Mouse (Mus musculus) erythroblast, embryonic 14.5 days (primary cell): ENCODE results near the gene Krtap12-1. TPM values are rescaled to one million over a fixed set of nuclear protein-coding genes. Genes with fewer than 3 reads are reported as not detected.
"Not testable (repeated sequence)": the region's sequence is repeated elsewhere in the genome, so short reads cannot be mapped to it uniquely, and the experiment has no call there.

Source experiments
- H3K27me3 ChIP-seq: 2 replicates; pipeline ENCODE4 v1.6.1; 2012; ENCODE audit warnings: inconsistent platforms; ENCODE audit not compliant: control insufficient read depth
- H3K36me3 ChIP-seq: 2 replicates; pipeline ENCODE4 v1.6.1; 2012; ENCODE audit warnings: mild to moderate bottlenecking, inconsistent platforms; ENCODE audit not compliant: control insufficient read depth
- H3K4me1 ChIP-seq: 2 replicates; pipeline ENCODE4 v1.6.1; 2012; ENCODE audit warnings: inconsistent platforms; ENCODE audit not compliant: control insufficient read depth
- H3K4me3 ChIP-seq: replicated peaks from 2 replicates; pipeline ENCODE3; 2012; ENCODE audit warnings: moderate library complexity, mild to moderate bottlenecking, inconsistent platforms
- H3K9me3 ChIP-seq: 2 replicates; pipeline ENCODE4 v1.6.1; 2012; ENCODE audit warnings: low read length, inconsistent platforms, mixed read lengths; ENCODE audit not compliant: control insufficient read depth
- GATA1 ChIP-seq: IDR thresholded peaks from 2 replicates; pipeline ENCODE4 v1.6.1; 2012; ENCODE audit warnings: low read length, inconsistent platforms, mixed read lengths
- TAL1 ChIP-seq: IDR thresholded peaks from 3 replicates; pipeline ENCODE4 v1.6.1; 2012; ENCODE audit warnings: low read length, inconsistent platforms, mixed read lengths
- polyA plus RNA-seq: library from polyadenylated mRNA; stranded (reverse); fragments of >175 nt; gene quantifications from 2 replicates; pipeline ENCODE4 v1.2.3, GENCODE M21; 2012

Gene Krtap12-1
- polyA plus RNA-seq, 1 experiment = not detected

GRCm38 (mm10) chr10:77729241-77729640 lies 8.8 kb downstream of the Krtap12-1 start:
- Histone ChIP-seq H3K9me3 (no peaks in the 10 kb centered on the region), H3K36me3 (no peaks in the 10 kb centered on the region), H3K4me3 (no peak overlapping the region), H3K4me1 (no peaks in the 10 kb centered on the region), H3K27me3 (no peaks in the 10 kb centered on the region)
- TF ChIP-seq TAL1 (no peak), GATA1 (no peak)

DNA sequence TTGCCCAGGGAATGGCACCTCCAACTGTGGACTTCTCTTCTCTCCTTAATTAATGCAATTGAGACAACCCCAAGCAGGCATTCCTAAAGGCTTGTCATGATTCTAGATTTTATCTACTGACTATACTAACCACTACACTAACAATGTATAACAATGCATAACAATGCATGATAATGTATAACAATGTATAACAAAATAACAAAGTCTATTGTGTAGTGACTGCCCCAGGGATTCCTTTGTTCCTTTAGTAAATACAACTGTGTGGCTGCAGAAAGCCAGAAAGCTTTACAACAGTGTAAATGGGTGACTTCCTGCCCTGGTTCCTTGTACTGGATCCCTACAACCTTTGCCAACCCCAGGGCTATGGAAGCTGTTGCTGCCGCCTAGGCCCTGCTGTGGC lies 15.5 kb downstream of the Krtap12-1 start:
- Histone ChIP-seq H3K9me3 (peaks cover 6% of the 10 kb centered on the region), H3K4me1 (no peaks in the 10 kb centered on the region), H3K27me3 (no peaks in the 10 kb centered on the region), H3K36me3 (no peaks in the 10 kb centered on the region), H3K4me3 (no peak overlapping the region)
- no peak for TF ChIP-seq GATA1
- no peak for TF ChIP-seq TAL1

DNA sequence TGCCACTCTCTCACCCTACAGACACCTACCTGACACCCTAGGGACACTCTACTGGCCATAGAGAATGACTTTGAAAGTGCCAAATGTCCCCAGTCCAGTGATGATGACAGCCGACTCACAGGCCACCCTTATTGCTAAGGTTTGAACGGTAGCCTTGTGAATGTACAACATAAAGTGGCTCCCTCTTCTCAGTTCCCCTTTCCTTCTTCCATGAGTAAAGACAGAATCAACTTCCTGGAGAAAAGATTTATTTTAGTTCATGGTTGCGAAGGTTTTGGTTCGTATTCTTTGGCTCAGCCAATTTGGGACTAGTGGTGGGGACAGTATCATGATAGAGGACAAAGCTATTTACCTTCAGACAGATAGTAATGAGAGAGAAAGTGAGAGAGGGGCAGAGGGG lies 18.5 kb downstream of the Krtap12-1 start:
- H3K9me3 ChIP-seq = peaks cover 6% of the 10 kb centered on the region
- H3K4me1 ChIP-seq = no peaks in the 10 kb centered on the region
- H3K27me3 ChIP-seq = no peaks in the 10 kb centered on the region
- H3K4me3 ChIP-seq = no peak overlapping the region
- no peaks in the 10 kb centered on the region for H3K36me3 ChIP-seq
- no peak for TF ChIP-seq GATA1
- TF ChIP-seq TAL1 = no peak

- H3K36me3 ChIP-seq, H3K4me3 ChIP-seq, H3K27me3 ChIP-seq, H3K4me1 ChIP-seq, H3K9me3 ChIP-seq: not testable (repeated sequence)
Observed at GRCm38 (mm10) chr10:77741924-77742688, 21.7 kb downstream of the Krtap12-1 start, which contains the start of gene Gm18596. Gm18596 (minus strand) TSS chr10:77742638.

GRCm38 (mm10) chr10:77750686-77751085 lies 30.3 kb downstream of the Krtap12-1 start:
- not testable (repeated sequence) for H3K4me1 ChIP-seq, H3K36me3 ChIP-seq, H3K4me3 ChIP-seq, H3K27me3 ChIP-seq
- peaks cover 17% of the 10 kb centered on the region for H3K9me3 ChIP-seq

GRCm38 (mm10) chr10:77751254-77751653 lies 30.9 kb downstream of the Krtap12-1 start, which contains the start of gene Gm9736:
Gm9736 (minus strand) TSS chr10:77751354.
- peaks cover 16% of the 10 kb centered on the region for H3K9me3 ChIP-seq
- H3K27me3 ChIP-seq, H3K36me3 ChIP-seq, H3K4me1 ChIP-seq, H3K4me3 ChIP-seq: not testable (repeated sequence)

DNA sequence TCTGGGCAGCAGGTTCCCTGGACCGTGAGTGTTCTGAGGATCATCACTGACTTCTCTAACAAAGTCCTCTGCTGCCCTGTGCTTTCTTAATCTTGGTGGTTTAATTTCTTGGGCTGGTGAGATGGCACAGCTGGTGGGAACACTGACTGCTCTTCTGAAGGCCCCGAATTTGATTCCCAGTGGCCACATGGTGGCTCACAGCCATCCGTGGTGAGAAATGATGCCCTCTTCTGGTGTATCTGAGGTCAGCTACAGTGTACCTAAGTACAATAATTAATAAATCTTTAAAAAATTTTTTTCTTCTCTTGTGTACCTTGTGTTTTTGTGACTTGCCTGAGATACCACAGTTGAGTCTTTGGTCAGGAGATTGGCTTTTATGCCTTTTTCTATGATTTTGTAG lies 31.9 kb downstream of the Krtap12-1 start:
- H3K9me3 ChIP-seq = peaks cover 13% of the 10 kb centered on the region
- H3K4me1 ChIP-seq, H3K36me3 ChIP-seq, H3K27me3 ChIP-seq, H3K4me3 ChIP-seq: not testable (repeated sequence)

- H3K36me3 ChIP-seq = no peaks in the 10 kb centered on the region
- H3K4me1 ChIP-seq = no peaks in the 10 kb centered on the region
- H3K27me3 ChIP-seq = no peaks in the 10 kb centered on the region
- H3K9me3 ChIP-seq = peaks cover 4% of the 10 kb centered on the region; the same call in 1 of the 2 replicates
- H3K4me3 ChIP-seq = no peak overlapping the region
- no peak for TF ChIP-seq GATA1
- TF ChIP-seq TAL1 = no peak
Observed at GRCm38 (mm10) chr10:77753448-77753847, 33.0 kb downstream of the Krtap12-1 start.

GRCm38 (mm10) chr10:77759582-77759981 lies 39.2 kb downstream of the Krtap12-1 start, which contains the start of gene Gm3233:
Gm3233 (minus strand) TSS chr10:77759682.
- H3K27me3 ChIP-seq, H3K4me1 ChIP-seq, H3K4me3 ChIP-seq, H3K9me3 ChIP-seq, H3K36me3 ChIP-seq: not testable (repeated sequence)

- H3K9me3 ChIP-seq = no peaks in the 10 kb centered on the region
- H3K4me1 ChIP-seq = no peaks in the 10 kb centered on the region
- no peaks in the 10 kb centered on the region for H3K36me3 ChIP-seq
- TF ChIP-seq GATA1 (no peak), TAL1 (no peak)
- H3K4me3 ChIP-seq = no peak overlapping the region
- no peaks in the 10 kb centered on the region for H3K27me3 ChIP-seq
Observed at GRCm38 (mm10) chr10:77769727-77770126, 49.3 kb downstream of the Krtap12-1 start.

Other genes with a start within 250 kb of the Krtap12-1 start
- 7.2 and 8.8 TPM in 2 replicates for gene Fam207a, start 204.8 kb upstream of the Krtap12-1 start, polyA plus RNA-seq
- gene Itgb2, start 190.3 kb upstream of the Krtap12-1 start, polyA plus RNA-seq = 0.14 and 0.23 TPM in 2 replicates
- 7.2 and 9.7 TPM in 2 replicates for gene Pttg1ip, start 138.9 kb upstream of the Krtap12-1 start, polyA plus RNA-seq
- gene Sumo3, start 114.5 kb upstream of the Krtap12-1 start, polyA plus RNA-seq = 3.1 and 3.3 TPM in 2 replicates
- not detected in 2 replicates for gene Gm49325, start 114.4 kb upstream of the Krtap12-1 start, polyA plus RNA-seq
- 2.6 and 2.9 TPM in 2 replicates for gene Ube2g2, start 98.3 kb upstream of the Krtap12-1 start, polyA plus RNA-seq
- not detected in 2 replicates for gene Tspear, start 34.0 kb upstream of the Krtap12-1 start, polyA plus RNA-seq
- gene Gm19402, start 29.8 kb upstream of the Krtap12-1 start, polyA plus RNA-seq = not detected in 2 replicates
- gene Gm9508, start 23.4 kb upstream of the Krtap12-1 start, polyA plus RNA-seq = not detected in 2 replicates
- gene Gm10272, start 14.0 kb upstream of the Krtap12-1 start, polyA plus RNA-seq = not detected in 2 replicates
- gene Gm10024, start 9.1 kb upstream of the Krtap12-1 start, polyA plus RNA-seq = not detected in 2 replicates
- gene Gm10142, start 4.8 kb upstream of the Krtap12-1 start, polyA plus RNA-seq = not detected in 2 replicates
- gene Gm10100, start 5.9 kb downstream of the Krtap12-1 start, polyA plus RNA-seq = not detected in 2 replicates
- gene Gm18596, start 22.0 kb downstream of the Krtap12-1 start, polyA plus RNA-seq = not detected in 2 replicates
- not detected in 2 replicates for gene Gm9736, start 30.8 kb downstream of the Krtap12-1 start, polyA plus RNA-seq
- gene Gm3233, start 39.1 kb downstream of the Krtap12-1 start, polyA plus RNA-seq = not detected in 2 replicates
- not detected in 2 replicates for gene Gm3238, start 50.7 kb downstream of the Krtap12-1 start, polyA plus RNA-seq
- not detected in 2 replicates for gene Gm7138, start 56.3 kb downstream of the Krtap12-1 start, polyA plus RNA-seq
- not detected in 2 replicates for gene Gm3250, start 61.9 kb downstream of the Krtap12-1 start, polyA plus RNA-seq
- gene Gm7137, start 67.6 kb downstream of the Krtap12-1 start, polyA plus RNA-seq = not detected in 2 replicates
- gene Gm9639, start 74.5 kb downstream of the Krtap12-1 start, polyA plus RNA-seq = not detected in 2 replicates
- gene Gm19668, start 78.5 kb downstream of the Krtap12-1 start, polyA plus RNA-seq = not detected in 2 replicates
- not detected in 2 replicates for gene Gm9507, start 91.2 kb downstream of the Krtap12-1 start, polyA plus RNA-seq
- gene Gm2696, start 94.1 kb downstream of the Krtap12-1 start, polyA plus RNA-seq = not detected in 2 replicates
- not detected in 2 replicates for gene Krtap10-4, start 106.5 kb downstream of the Krtap12-1 start, polyA plus RNA-seq
- 0.04 TPM in 1 of 2 replicates, not detected in the other for gene Krtap10-10, start 115.3 kb downstream of the Krtap12-1 start, polyA plus RNA-seq
- not detected in 2 replicates for gene Gm36176, start 126.2 kb downstream of the Krtap12-1 start, polyA plus RNA-seq
- not detected in 2 replicates for gene Gm10318, start 132.3 kb downstream of the Krtap12-1 start, polyA plus RNA-seq
- not detected in 2 replicates for gene Gm3285, start 141.4 kb downstream of the Krtap12-1 start, polyA plus RNA-seq
- gene Lrrc3, start 181.9 kb downstream of the Krtap12-1 start, polyA plus RNA-seq = 0.01 TPM in 1 of 2 replicates, not detected in the other
- gene Trpm2, start 250.0 kb downstream of the Krtap12-1 start, polyA plus RNA-seq = 0.01 and 0.02 TPM in 2 replicates